Mouse (Mus musculus): ENCODE measurements at regions not wholly inside any gene's neighbourhood (a gene's known extent, or its start where the extent isn't known, plus 50 kb on each side); places are given as distances from the start of the nearest gene placed in this dataset.

DNA sequence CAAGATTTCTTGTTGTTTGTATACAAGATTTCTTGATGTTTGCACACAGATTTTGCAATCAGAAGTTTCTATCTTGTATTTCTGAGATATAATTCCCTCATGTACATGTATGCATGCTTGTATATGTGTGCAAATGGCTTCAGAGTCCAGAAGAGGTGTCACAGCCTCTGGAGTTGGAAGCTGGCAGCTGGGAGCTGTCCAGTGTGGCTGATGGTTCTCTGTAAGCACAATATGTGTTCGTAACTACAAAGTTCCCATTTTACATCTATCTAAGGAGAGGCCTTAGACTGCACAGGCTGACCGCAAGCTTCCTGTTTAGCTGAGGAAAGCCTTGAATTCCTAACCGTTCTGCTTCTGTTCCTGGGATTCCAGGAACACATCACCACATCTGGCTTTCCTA lies 119.0 kb downstream of the Fam76b start:
- TF ChIP-seq CTCF (IDR thresholded peaks at IDR 0.05; ENCODE audit: low read depth) (no peak), EP300 (IDR thresholded peaks at IDR 0.05; ENCODE audit: low read depth) (no peak)
